Mouse (Mus musculus) hindbrain, embryonic 14.5 days (tissue): Measurements from ENCODE around the gene Angptl8. TPM values are rescaled to one million over a fixed set of nuclear protein-coding genes. Genes with fewer than 3 reads are reported as not detected.
"Not testable (repeated sequence)": the region's sequence is repeated elsewhere in the genome, so short reads cannot be mapped to it uniquely, and the experiment has no call there.

Experiments
- ATAC-seq: fragments of 200-750 bp; cut with Nextera tagmentation; 2 replicates; pipeline ENCODE4 v1.8.0; 2017; ENCODE audit warnings: moderate number of reproducible peaks, mild to moderate bottlenecking, moderate TSS enrichment, moderate library complexity; ENCODE audit not compliant: low FRiP score
- DNase-seq: peaks from one replicate; pipeline ENCODE4 v3.0.0-alpha.2; 2015; ENCODE audit warnings: low spot score
- H3K27ac ChIP-seq: fragments of 300-500 bp; sonication (generic); 2 replicates; pipeline ENCODE4 v1.5.1; 2014; ENCODE audit warnings: mild to moderate bottlenecking, moderate library complexity
- H3K27me3 ChIP-seq: fragments of 300-500 bp; sonication (generic); 2 replicates; pipeline ENCODE4 v1.6.1; 2014; ENCODE audit warnings: mild to moderate bottlenecking, low read length, mixed read lengths; ENCODE audit not compliant: control insufficient read depth, insufficient read depth
- H3K36me3 ChIP-seq: fragments of 300-500 bp; sonication (generic); replicated peaks from 2 replicates; pipeline ENCODE4 v1.6.1; 2014; ENCODE audit not compliant: control insufficient read depth, insufficient read depth
- H3K4me1 ChIP-seq: fragments of 300-500 bp; sonication (generic); replicated peaks from 2 replicates; pipeline ENCODE4 v1.6.1; 2014; ENCODE audit warnings: antibody characterized with exemption, low read length, mixed read lengths; ENCODE audit not compliant: control insufficient read depth, insufficient read depth
- H3K4me2 ChIP-seq: fragments of 300-500 bp; sonication (generic); replicated peaks from 2 replicates; pipeline ENCODE4 v1.6.1; 2014; ENCODE audit warnings: mild to moderate bottlenecking, moderate library complexity
- H3K4me3 ChIP-seq: fragments of 300-500 bp; sonication (generic); replicated peaks from 2 replicates; pipeline ENCODE4 v1.5.1; 2014; ENCODE audit warnings: mild to moderate bottlenecking, low read length
- H3K9ac ChIP-seq: fragments of 300-500 bp; sonication (generic); 2 replicates; pipeline ENCODE4 v1.6.1; 2014
- H3K9me3 ChIP-seq: fragments of 300-500 bp; sonication (generic); 2 replicates; pipeline ENCODE4 v1.6.1; 2016; ENCODE audit warnings: low read length; ENCODE audit not compliant: control insufficient read depth
- WGBS: fragments of 180-500 bp; shearing (Covaris S2); extraction: QIAGEN DNeasy Blood & Tissue Kit; methylation state at CpG from one replicate; pipeline ENCODE4 v1.1.7; 2014; 5-methylcytosine and 5-hydroxymethylcytosine counted together
- polyA plus RNA-seq: library from polyadenylated mRNA; unstranded; fragments of >200 nt; fragmentation: Nextera tagmentation; extraction: Ambion mirVana; gene quantifications from 2 replicates; pipeline ENCODE4 v1.2.1, GENCODE M21; 2014

Gene Angptl8
- polyA plus RNA-seq, 1 experiment from 2014 or later = 0.62 TPM

- no peak for DNase-seq
- H3K36me3 ChIP-seq = no peaks in the 10 kb centered on the region
- no peaks in the 10 kb centered on the region for H3K4me1 ChIP-seq
- no peak for ATAC-seq
- no peak overlapping the region for H3K9ac ChIP-seq
- H3K4me3 ChIP-seq = no peak overlapping the region
- 68% methylated on average over 7 of the region's 7 CpGs for WGBS
- 0 out of 2 replicates have a peak overlapping the region, but pooled peaks have one; percentile 59 for H3K4me2 ChIP-seq
- H3K9me3 ChIP-seq = no peaks in the 10 kb centered on the region
- no peaks in the 10 kb centered on the region for H3K27me3 ChIP-seq
- no peak overlapping the region for H3K27ac ChIP-seq
These were observed 14.7 kb downstream of the Angptl8 start for GRCm38 (mm10) chr9:21849691-21850677.

- Histone ChIP-seq H3K4me1 (no peaks in the 10 kb centered on the region), H3K27ac (no peak overlapping the region), H3K4me2 (peak overlapping the region; percentile 59; the same call in 1 of the 2 replicates), H3K27me3 (no peaks in the 10 kb centered on the region), H3K9ac (no peak overlapping the region), H3K36me3 (no peaks in the 10 kb centered on the region), H3K4me3 (no peak overlapping the region), H3K9me3 (no peaks in the 10 kb centered on the region)
- ATAC-seq (no peak), DNase-seq (no peak)
- 63% methylated on average over 3 of the region's 3 CpGs for WGBS
These were observed 15.8 kb downstream of the Angptl8 start for GRCm38 (mm10) chr9:21851084-21851483.

- WGBS = under 1% methylated on average over 68 of the region's 68 CpGs
- Histone ChIP-seq H3K27ac (no peak within 1 kb of the TSS), H3K9ac (peak within 1 kb of the TSS; percentile 53)
These were observed 17.1 kb downstream of the Angptl8 start, which contains the start of gene Dock6 for GRCm38 (mm10) chr9:21852128-21853091. Gene Dock6, minus strand, starts transcription at chr9:21852635.

GRCm38 (mm10) chr9:21853961-21854360, 18.7 kb downstream of the Angptl8 start:
- no peaks in the 10 kb centered on the region for H3K4me1 ChIP-seq
- no peak overlapping the region for H3K9ac ChIP-seq
- H3K36me3 ChIP-seq = no peaks in the 10 kb centered on the region
- DNase-seq (no peak), ATAC-seq (no peak)
- no peak overlapping the region for H3K4me3 ChIP-seq
- H3K27me3 ChIP-seq = no peaks in the 10 kb centered on the region
- H3K9me3 ChIP-seq = no peaks in the 10 kb centered on the region
- 87% methylated on average over 5 of the region's 5 CpGs for WGBS
- no peak overlapping the region for H3K27ac ChIP-seq
- no peak overlapping the region for H3K4me2 ChIP-seq

More at GRCm38 (mm10) chr9:21852128-21853091, 17.1 kb downstream of the Angptl8 start, which contains the start of gene Dock6:
- peak within 1 kb of the TSS; percentile 59 for H3K4me2 ChIP-seq
- no peaks in the 10 kb centered on the region for H3K9me3 ChIP-seq
- ATAC-seq (peak; percentile 90), DNase-seq (peak; percentile 74)
- no peaks in the 10 kb centered on the region for H3K4me1 ChIP-seq
- H3K4me3 ChIP-seq = peak within 1 kb of the TSS; percentile 43
- no peaks in the 10 kb centered on the region for H3K27me3 ChIP-seq
- H3K36me3 ChIP-seq = no peaks in the 10 kb centered on the region

- Histone ChIP-seq H3K4me2 (no peak overlapping the region), H3K4me1 (no peaks in the 10 kb centered on the region), H3K9ac (no peak overlapping the region), H3K36me3 (no peaks in the 10 kb centered on the region), H3K27ac (no peak overlapping the region), H3K4me3 (no peak overlapping the region), H3K27me3 (no peaks in the 10 kb centered on the region), H3K9me3 (no peaks in the 10 kb centered on the region)
- ATAC-seq (no peak), DNase-seq (no peak)
- WGBS = 92% methylated on average over 6 of the region's 6 CpGs
These were observed 19.6 kb downstream of the Angptl8 start for GRCm38 (mm10) chr9:21854894-21855293.

GRCm38 (mm10) chr9:21857501-21857900, 22.2 kb downstream of the Angptl8 start:
- Histone ChIP-seq H3K4me3 (no peak overlapping the region), H3K27me3 (no peaks in the 10 kb centered on the region), H3K4me2 (no peak overlapping the region), H3K36me3 (no peaks in the 10 kb centered on the region), H3K4me1 (no peaks in the 10 kb centered on the region), H3K9ac (no peak overlapping the region), H3K27ac (no peak overlapping the region), H3K9me3 (peaks cover 5% of the 10 kb centered on the region)
- no peak for ATAC-seq
- DNase-seq = no peak
- 74% methylated on average over 2 of the region's 2 CpGs for WGBS

GRCm38 (mm10) chr9:21858084-21858483, 22.8 kb downstream of the Angptl8 start:
- Histone ChIP-seq H3K4me1 (no peaks in the 10 kb centered on the region), H3K36me3 (no peaks in the 10 kb centered on the region), H3K27me3 (no peaks in the 10 kb centered on the region), H3K9ac (no peak overlapping the region), H3K4me2 (no peak overlapping the region), H3K27ac (no peak overlapping the region), H3K9me3 (peaks cover 5% of the 10 kb centered on the region), H3K4me3 (no peak overlapping the region)
- 75% methylated on average over 6 of the region's 6 CpGs for WGBS
- no peak for DNase-seq
- ATAC-seq = no peak

- Histone ChIP-seq H3K4me1 (no peaks in the 10 kb centered on the region), H3K27me3 (no peaks in the 10 kb centered on the region), H3K4me3 (no peak overlapping the region), H3K27ac (no peak overlapping the region), H3K4me2 (no peak overlapping the region), H3K9ac (no peak overlapping the region), H3K9me3 (peaks cover 5% of the 10 kb centered on the region), H3K36me3 (no peaks in the 10 kb centered on the region)
- no peak for ATAC-seq
- DNase-seq = no peak
- 92% methylated on average over 3 of the region's 3 CpGs for WGBS
These were observed 24.3 kb downstream of the Angptl8 start for GRCm38 (mm10) chr9:21859606-21860005.

- not testable (repeated sequence) for DNase-seq, H3K4me1 ChIP-seq, H3K27me3 ChIP-seq, H3K36me3 ChIP-seq, H3K9me3 ChIP-seq, H3K9ac ChIP-seq, H3K27ac ChIP-seq, ATAC-seq, H3K4me2 ChIP-seq, H3K4me3 ChIP-seq
- 63% methylated on average over 6 of the region's 6 CpGs for WGBS
These were observed 25.0 kb downstream of the Angptl8 start for GRCm38 (mm10) chr9:21860349-21860748.
